In genomic region chr4:43745187-43745586, GRCm38 (mm10) we compare ENCODE assay signal across 11 mouse cellular contexts. TPM values are rescaled to one million over a fixed set of nuclear protein-coding genes. Genes with fewer than 3 reads are reported as not detected.
DNase-seq lines count a peak whose midpoint lies in the region; ATAC-seq and TF ChIP-seq lines count a peak whose summit lies in the region.
"Had no signal": no experiment of that assay in that cellular context is flagged by ENCODE, and none has a peak within 500 bp of the region (broad histone marks: within the 10 kb centered on the region; RNA-seq: fewer than 3 reads in every experiment).

No protein-coding gene starts in this region.

- no peak overlapping the region for H3K4me2 ChIP-seq in forebrain, embryonic 16.5 days (ENCODE audit: low read length)
- H3K4me2 ChIP-seq in forebrain, embryonic 13.5 days = no peak overlapping the region
- H3K4me2 ChIP-seq in liver, embryonic 14.5 days (ENCODE audit: low read depth) = no peak overlapping the region
- no peak overlapping the region for H3K4me2 ChIP-seq in liver, embryonic 11.5 days

- no peaks in the 10 kb centered on the region for H3K4me1 ChIP-seq in forebrain, embryonic 16.5 days (replicated peaks; ENCODE audit: control insufficient read depth, insufficient read depth, low read length)
- H3K4me1 ChIP-seq in forebrain, embryonic 13.5 days = no peaks in the 10 kb centered on the region
- H3K4me1 ChIP-seq in liver, embryonic 14.5 days (replicated peaks; ENCODE audit: control insufficient read depth in 2 of 2, insufficient read depth in 2 of 2, low read length in 1 of 2) = no peaks in the 10 kb centered on the region; a peak in 1 of 4 replicates
- H3K4me1 ChIP-seq in liver, embryonic 11.5 days (replicated peaks; ENCODE audit: control insufficient read depth, insufficient read depth, low read length) = no peaks in the 10 kb centered on the region; the same call in 1 of the 2 replicates

- TF ChIP-seq CTCF in liver, embryonic 14.5 days (IDR thresholded peaks at IDR 0.05; ENCODE audit: low read depth) = peak; percentile 43; the same call in 1 of the 2 replicates

- no peak overlapping the region for H3K27ac ChIP-seq in forebrain, embryonic 16.5 days (ENCODE audit: low read length)
- no peak overlapping the region for H3K27ac ChIP-seq in forebrain, embryonic 13.5 days
- H3K27ac ChIP-seq in liver, embryonic 14.5 days = no peak overlapping the region
- H3K27ac ChIP-seq in liver, embryonic 11.5 days (ENCODE audit: low read depth, low read length) = no peak overlapping the region

- TF ChIP-seq EP300 in liver, embryonic 14.5 days (IDR thresholded peaks at IDR 0.05; ENCODE audit: low read depth) = no peak

- H3K9ac ChIP-seq in forebrain, embryonic 16.5 days (replicated peaks; ENCODE audit: low read depth, low read length) = no peak overlapping the region
- H3K9ac ChIP-seq in forebrain, embryonic 13.5 days = no peak overlapping the region
- H3K9ac ChIP-seq in liver, embryonic 14.5 days (replicated peaks) = no peak overlapping the region
- no peak overlapping the region for H3K9ac ChIP-seq in liver, embryonic 11.5 days (ENCODE audit: low read depth, low read length)

- H3K4me3 ChIP-seq in forebrain, embryonic 16.5 days (replicated peaks; ENCODE audit: low read length) = no peak overlapping the region
- no peak overlapping the region for H3K4me3 ChIP-seq in forebrain, embryonic 13.5 days
- H3K4me3 ChIP-seq in liver, embryonic 14.5 days (ENCODE audit: insufficient read depth in 1 of 2, low read depth in 2 of 2, low read length in 2 of 2) = no peak overlapping the region
- H3K4me3 ChIP-seq in liver, embryonic 11.5 days (ENCODE audit: low read depth, low read length) = no peak overlapping the region

- no peaks in the 10 kb centered on the region for H3K27me3 ChIP-seq in forebrain, embryonic 16.5 days (replicated peaks; ENCODE audit: control insufficient read depth, insufficient read depth, low read length)
- H3K27me3 ChIP-seq in forebrain, embryonic 13.5 days = no peaks in the 10 kb centered on the region
- no peaks in the 10 kb centered on the region for H3K27me3 ChIP-seq in liver, embryonic 14.5 days (ENCODE audit: control insufficient read depth, insufficient read depth, low read length)
- H3K27me3 ChIP-seq in liver, embryonic 11.5 days (replicated peaks; ENCODE audit: control insufficient read depth, insufficient read depth, low read length) = no peaks in the 10 kb centered on the region

- H3K36me3 ChIP-seq in forebrain, embryonic 16.5 days (ENCODE audit: control insufficient read depth, insufficient read depth) = no peaks in the 10 kb centered on the region
- no peaks in the 10 kb centered on the region for H3K36me3 ChIP-seq in forebrain, embryonic 13.5 days (ENCODE audit: poor library complexity, severe bottlenecking)
- no peaks in the 10 kb centered on the region for H3K36me3 ChIP-seq in liver, embryonic 14.5 days (replicated peaks; ENCODE audit: control insufficient read depth, insufficient read depth, low read depth)
- H3K36me3 ChIP-seq in liver, embryonic 11.5 days (ENCODE audit: control insufficient read depth, insufficient read depth, low read length) = no peaks in the 10 kb centered on the region

- DNase-seq in liver, embryonic 14.5 days (ENCODE audit: low read depth in 3 of 3, low spot score in 3 of 3) = no peak
- DNase-seq in liver, embryonic 11.5 days (ENCODE audit: low spot score) = no peak
- DNase-seq in c-Kit-positive CD71-positive TER-119-negative erythroid progenitor cells, embryonic 14.5 days (ENCODE audit: low read depth) = peak; percentile 19
- no peak for DNase-seq in testis, postnatal 10 days (ENCODE audit: low spot score)

- no peaks in the 10 kb centered on the region for H3K9me3 ChIP-seq in forebrain, embryonic 16.5 days (ENCODE audit: control insufficient read depth, low read length)
- no peaks in the 10 kb centered on the region for H3K9me3 ChIP-seq in forebrain, embryonic 13.5 days (replicated peaks)
- H3K9me3 ChIP-seq in liver, embryonic 14.5 days (ENCODE audit: control insufficient read depth, low read length) = no peaks in the 10 kb centered on the region
- H3K9me3 ChIP-seq in liver, embryonic 11.5 days (ENCODE audit: control insufficient read depth, low read length) = no peaks in the 10 kb centered on the region

- WGBS in forebrain, embryonic 16.5 days = 14% methylated on average over 6 of the region's 6 CpGs
- 14% methylated on average over 6 of the region's 6 CpGs for WGBS in forebrain, embryonic 13.5 days
- 10% methylated on average over 6 of the region's 6 CpGs for WGBS in liver, embryonic 14.5 days (ENCODE audit: insufficient replicate concordance)
- 10% methylated on average over 6 of the region's 6 CpGs for WGBS in liver, embryonic 11.5 days

- peak; percentile 43; the same call in 1 of the 2 replicates for ATAC-seq in forebrain, embryonic 16.5 days
- no peak for ATAC-seq in forebrain, embryonic 13.5 days
- no peak for ATAC-seq in liver, embryonic 14.5 days (ENCODE audit: insufficient read depth)
- no peak for ATAC-seq in liver, embryonic 11.5 days (replicated peaks; ENCODE audit: low FRiP score)
- peak; percentile 61 for ATAC-seq in megakaryocyte progenitor cell, adult 5-6 weeks (replicated peaks; ENCODE audit: poor library complexity)
- ATAC-seq in megakaryocyte-erythroid progenitor cell, adult 5-6 weeks (replicated peaks; ENCODE audit: low FRiP score, low TSS enrichment, poor library complexity, severe bottlenecking) = no peak
- ATAC-seq: midbrain, embryonic 16.5 days had no signal

RNA-seq across cellular contexts. Expression of gene Spaar, which starts 15.4 kb away (rescaled TPM):
- 0.10 and 0.16 TPM in 2 replicates for polyA plus RNA-seq in forebrain, embryonic 16.5 days (2015; fragmentation: Nextera tagmentation; extraction: Ambion mirVana)
- not detected in 2 replicates for polyA plus RNA-seq in forebrain, embryonic 13.5 days (2015; fragmentation: Nextera tagmentation; extraction: Ambion mirVana)
- 0.01 and 0.02 TPM in 2 replicates for polyA plus RNA-seq in liver, embryonic 14.5 days (2012; rRNA removed)
- 0.03 TPM in 1 of 2 replicates, not detected in the other for polyA plus RNA-seq in liver, embryonic 14.5 days (2014; fragmentation: Nextera tagmentation; extraction: Ambion mirVana)
- polyA plus RNA-seq in liver, embryonic 11.5 days (2014; fragmentation: Nextera tagmentation; extraction: Ambion mirVana) = 0.13 TPM in 1 of 2 replicates, not detected in the other
- not detected in 2 replicates for total RNA-seq in megakaryocyte progenitor cell, adult 5-6 weeks (2015)
- total RNA-seq in megakaryocyte progenitor cell, adult 5-6 weeks (2017) = not detected in 2 replicates
- not detected in 2 replicates for total RNA-seq in megakaryocyte-erythroid progenitor cell, adult 5-6 weeks (2014; fragmentation: Nextera tagmentation)
- total RNA-seq in megakaryocyte-erythroid progenitor cell, adult 5-6 weeks (2017) = not detected in 2 replicates

RNA-seq across cellular contexts. Expression of gene Hrct1, which starts 18.2 kb away (rescaled TPM):
- 0.34 and 0.47 TPM in 2 replicates for polyA plus RNA-seq in forebrain, embryonic 16.5 days (2015; fragmentation: Nextera tagmentation; extraction: Ambion mirVana)
- 0.30 and 0.48 TPM in 2 replicates for polyA plus RNA-seq in forebrain, embryonic 13.5 days (2015; fragmentation: Nextera tagmentation; extraction: Ambion mirVana)
- 0.08 and 0.09 TPM in 2 replicates for polyA plus RNA-seq in liver, embryonic 14.5 days (2012; rRNA removed)
- polyA plus RNA-seq in liver, embryonic 14.5 days (2014; fragmentation: Nextera tagmentation; extraction: Ambion mirVana) = 0.06 and 0.21 TPM in 2 replicates
- polyA plus RNA-seq in liver, embryonic 11.5 days (2014; fragmentation: Nextera tagmentation; extraction: Ambion mirVana) = 0.25 and 0.45 TPM in 2 replicates
- not detected in 2 replicates for total RNA-seq in megakaryocyte progenitor cell, adult 5-6 weeks (2015)
- not detected in 2 replicates for total RNA-seq in megakaryocyte progenitor cell, adult 5-6 weeks (2017)
- not detected in 2 replicates for total RNA-seq in megakaryocyte-erythroid progenitor cell, adult 5-6 weeks (2014; fragmentation: Nextera tagmentation)
- total RNA-seq in megakaryocyte-erythroid progenitor cell, adult 5-6 weeks (2017) = not detected in 2 replicates

RNA-seq across cellular contexts. Expression of gene Olfr159, which starts 25.6 kb away (rescaled TPM):
- polyA plus RNA-seq in forebrain, embryonic 16.5 days (2015; fragmentation: Nextera tagmentation; extraction: Ambion mirVana) = not detected in 2 replicates
- not detected in 2 replicates for polyA plus RNA-seq in forebrain, embryonic 13.5 days (2015; fragmentation: Nextera tagmentation; extraction: Ambion mirVana)
- not detected in 2 replicates for polyA plus RNA-seq in liver, embryonic 14.5 days (2012; rRNA removed)
- not detected in 2 replicates for polyA plus RNA-seq in liver, embryonic 14.5 days (2014; fragmentation: Nextera tagmentation; extraction: Ambion mirVana)
- not detected in 2 replicates for polyA plus RNA-seq in liver, embryonic 11.5 days (2014; fragmentation: Nextera tagmentation; extraction: Ambion mirVana)
- not detected in 2 replicates for total RNA-seq in megakaryocyte progenitor cell, adult 5-6 weeks (2015)
- not detected in 2 replicates for total RNA-seq in megakaryocyte progenitor cell, adult 5-6 weeks (2017)
- not detected in 2 replicates for total RNA-seq in megakaryocyte-erythroid progenitor cell, adult 5-6 weeks (2014; fragmentation: Nextera tagmentation)
- not detected in 2 replicates for total RNA-seq in megakaryocyte-erythroid progenitor cell, adult 5-6 weeks (2017)
- total RNA-seq: layer of hippocampus, adult 18-20 months had no signal
- polyA plus RNA-seq: frontal cortex, adult 2 months; midbrain, embryonic 16.5 days had no signal

RNA-seq across cellular contexts. Expression of gene Olfr71, which starts 35.1 kb away (rescaled TPM):
- polyA plus RNA-seq in forebrain, embryonic 16.5 days (2015; fragmentation: Nextera tagmentation; extraction: Ambion mirVana) = 0.09 TPM in 1 of 2 replicates, not detected in the other
- not detected in 2 replicates for polyA plus RNA-seq in forebrain, embryonic 13.5 days (2015; fragmentation: Nextera tagmentation; extraction: Ambion mirVana)
- polyA plus RNA-seq in liver, embryonic 14.5 days (2012; rRNA removed) = not detected in 2 replicates
- polyA plus RNA-seq in liver, embryonic 14.5 days (2014; fragmentation: Nextera tagmentation; extraction: Ambion mirVana) = not detected in 2 replicates
- polyA plus RNA-seq in liver, embryonic 11.5 days (2014; fragmentation: Nextera tagmentation; extraction: Ambion mirVana) = not detected in 2 replicates
- not detected in 2 replicates for total RNA-seq in megakaryocyte progenitor cell, adult 5-6 weeks (2015)
- total RNA-seq in megakaryocyte progenitor cell, adult 5-6 weeks (2017) = not detected in 2 replicates
- total RNA-seq in megakaryocyte-erythroid progenitor cell, adult 5-6 weeks (2014; fragmentation: Nextera tagmentation) = not detected in 2 replicates
- not detected in 2 replicates for total RNA-seq in megakaryocyte-erythroid progenitor cell, adult 5-6 weeks (2017)
- total RNA-seq: layer of hippocampus, adult 18-20 months had no signal
- polyA plus RNA-seq: frontal cortex, adult 2 months had no signal

RNA-seq across cellular contexts. Expression of gene Olfr70, which starts 44.6 kb away (rescaled TPM):
- polyA plus RNA-seq in forebrain, embryonic 16.5 days (2015; fragmentation: Nextera tagmentation; extraction: Ambion mirVana) = not detected in 2 replicates
- polyA plus RNA-seq in forebrain, embryonic 13.5 days (2015; fragmentation: Nextera tagmentation; extraction: Ambion mirVana) = not detected in 2 replicates
- not detected in 2 replicates for polyA plus RNA-seq in liver, embryonic 14.5 days (2012; rRNA removed)
- not detected in 2 replicates for polyA plus RNA-seq in liver, embryonic 14.5 days (2014; fragmentation: Nextera tagmentation; extraction: Ambion mirVana)
- not detected in 2 replicates for polyA plus RNA-seq in liver, embryonic 11.5 days (2014; fragmentation: Nextera tagmentation; extraction: Ambion mirVana)
- not detected in 2 replicates for total RNA-seq in megakaryocyte progenitor cell, adult 5-6 weeks (2015)
- not detected in 2 replicates for total RNA-seq in megakaryocyte progenitor cell, adult 5-6 weeks (2017)
- total RNA-seq in megakaryocyte-erythroid progenitor cell, adult 5-6 weeks (2014; fragmentation: Nextera tagmentation) = not detected in 2 replicates
- not detected in 2 replicates for total RNA-seq in megakaryocyte-erythroid progenitor cell, adult 5-6 weeks (2017)
- total RNA-seq: layer of hippocampus, adult 18-20 months had no signal
- polyA plus RNA-seq: frontal cortex, adult 2 months; midbrain, embryonic 16.5 days had no signal

Comparison
In these comparisons a context has a peak if more than half of its experiments do, and no peak if none do; other contexts are left out.
1. ATAC-seq: peak in forebrain, embryonic 16.5 days (single experiment) and megakaryocyte progenitor cell, adult 5-6 weeks (single experiment); none in forebrain, embryonic 13.5 days (single experiment), liver, embryonic 14.5 days (single experiment), liver, embryonic 11.5 days (single experiment) and megakaryocyte-erythroid progenitor cell, adult 5-6 weeks (single experiment).